Mouse (Mus musculus) layer of hippocampus, adult 2 months (tissue): Measurements from ENCODE around the gene Nr1d2. TPM values are rescaled to one million over a fixed set of nuclear protein-coding genes. Genes with fewer than 3 reads are reported as not detected.
"Not testable (repeated sequence)": the region's sequence is repeated elsewhere in the genome, so short reads cannot be mapped to it uniquely, and the experiment has no call there.

ENCODE experiments used
- DNase-seq, 2 experiments: peaks; one replicate each; pipeline ENCODE4 v3.0.0; 2022; ENCODE audit warnings: low spot score in 2 of 2
- H3K27ac ChIP-seq: fragments of 200-600 bp; 2 replicates; pipeline ENCODE4 v1.8.1; 2022
- H3K4me3 ChIP-seq: fragments of 200-600 bp; 2 replicates; pipeline ENCODE4 v1.8.1; 2022; ENCODE audit warnings: mild to moderate bottlenecking
- CTCF ChIP-seq: fragments of 200-600 bp; conservative IDR thresholded peaks from 2 replicates; pipeline ENCODE4 v1.8.1; 2022; ENCODE audit warnings: antibody characterized with exemption, mild to moderate bottlenecking, moderate library complexity
- total RNA-seq, 2 experiments: library from RNA; stranded (reverse); gene quantifications; 2 replicates each; pipeline ENCODE4 v1.2.3; 2021

The Nr1d2 gene
- total RNA-seq, 2 experiments from 2014 or later, result 61.4 to 66.8 TPM

DNA sequence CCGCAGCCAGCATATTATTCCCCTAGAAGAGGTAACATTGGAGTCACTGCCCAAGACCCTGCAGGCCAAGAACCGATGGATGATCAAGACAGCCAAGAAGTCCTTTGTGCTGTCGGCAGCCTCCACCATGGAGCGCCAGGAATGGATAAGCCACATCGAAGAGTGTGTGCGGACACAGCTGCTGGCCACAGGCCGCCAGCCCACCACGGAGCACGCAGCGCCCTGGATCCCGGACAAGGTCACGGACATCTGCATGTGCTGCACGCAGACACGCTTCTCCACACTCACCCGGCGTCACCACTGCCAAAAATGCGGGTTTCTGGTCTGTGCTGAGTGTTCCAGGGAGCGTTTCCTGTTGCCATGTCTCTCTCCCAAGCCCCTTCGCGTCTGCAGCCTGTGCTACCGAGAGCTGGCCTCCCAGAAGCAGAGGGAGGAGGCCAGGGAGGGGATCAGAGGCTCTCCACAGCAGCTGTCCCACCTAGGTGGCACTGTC, 3.8 kb upstream of the Nr1d2 start:
- H3K27ac ChIP-seq, result no peak overlapping the region
- H3K4me3 ChIP-seq, result no peak overlapping the region
- no peak for TF ChIP-seq CTCF
- DNase-seq, result no peak

DNA sequence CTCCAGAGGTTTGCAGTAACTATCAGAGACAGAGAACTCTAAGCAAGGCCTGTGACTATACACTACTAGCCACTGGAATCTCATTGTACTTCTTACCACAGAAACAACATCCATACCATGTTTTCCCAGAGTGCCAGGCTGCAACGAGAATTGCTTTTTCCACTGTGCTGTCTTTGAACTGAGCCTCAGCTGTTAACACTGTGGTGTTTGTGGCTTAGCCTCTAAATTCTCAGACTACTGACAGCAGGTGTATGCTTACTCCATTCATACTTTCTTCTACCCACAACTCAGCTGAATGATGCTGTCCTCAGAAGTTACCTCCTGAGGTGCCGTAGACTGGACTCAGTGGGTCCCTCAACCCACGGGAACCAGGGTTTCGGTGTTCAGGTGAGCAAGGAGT, 2.9 kb upstream of the Nr1d2 start:
- Histone ChIP-seq H3K4me3 (no peak overlapping the region), H3K27ac (no peak overlapping the region)
- TF ChIP-seq CTCF, result no peak
- DNase-seq, result no peak

DNA sequence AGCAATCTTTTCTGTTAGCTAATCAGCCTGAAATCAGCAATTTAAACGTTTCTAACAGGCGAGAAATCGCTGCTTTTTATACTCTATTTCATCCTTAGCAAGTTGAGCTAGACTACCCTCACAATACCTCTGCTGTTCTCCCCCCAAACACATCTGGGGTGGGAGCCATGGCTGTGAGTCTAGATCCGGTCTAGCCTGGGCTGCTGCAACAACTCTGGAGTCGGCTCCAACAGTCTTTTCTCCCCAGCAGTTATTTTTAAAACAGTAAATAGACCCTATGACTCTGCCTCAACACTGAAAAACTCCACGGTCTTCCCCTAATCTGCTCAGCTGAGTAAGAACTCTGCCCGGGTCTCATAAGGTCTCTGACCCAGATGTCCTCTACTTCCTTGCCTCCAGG, 1.2 kb upstream of the Nr1d2 start:
- DNase-seq, result no peak
- no peak for TF ChIP-seq CTCF
- no peak overlapping the region for H3K4me3 ChIP-seq
- H3K27ac ChIP-seq, result no peak overlapping the region

DNA sequence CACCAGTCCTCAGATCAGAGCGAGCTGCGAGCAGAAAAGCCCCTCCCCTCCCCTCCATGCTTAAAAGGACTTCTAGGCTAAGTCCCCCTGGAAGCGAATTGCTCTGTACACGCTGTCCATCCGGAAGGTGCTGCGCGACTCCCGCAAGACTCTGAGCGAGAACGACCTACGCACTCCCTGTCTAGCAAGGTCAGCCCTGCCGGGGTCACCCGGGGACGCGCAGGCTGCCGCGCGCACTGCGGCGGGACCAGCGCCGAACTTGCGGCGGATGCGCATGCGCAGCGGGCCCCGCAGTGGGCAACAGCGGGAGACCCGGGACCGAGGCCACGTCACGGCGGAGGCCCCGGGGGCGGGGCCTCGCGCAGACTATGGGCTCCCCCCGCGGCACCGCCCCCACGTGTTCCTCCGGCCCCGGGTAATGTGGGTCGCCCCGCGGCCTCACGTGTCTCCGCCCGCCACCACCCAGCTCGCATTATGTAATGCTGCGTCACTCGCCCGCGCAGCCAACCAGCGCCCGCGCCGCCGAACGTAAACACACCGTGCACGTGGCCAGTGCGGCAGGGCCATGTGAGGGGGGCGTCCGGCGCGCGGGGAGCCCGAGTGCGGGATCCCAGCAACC, 687 bp downstream of the Nr1d2 start:
- peak; percentile 95 to 97 for DNase-seq
- peak overlapping the region; percentile 100 for H3K27ac ChIP-seq
- H3K4me3 ChIP-seq, result peak overlapping the region; percentile 78
- TF ChIP-seq CTCF, result no peak

DNA sequence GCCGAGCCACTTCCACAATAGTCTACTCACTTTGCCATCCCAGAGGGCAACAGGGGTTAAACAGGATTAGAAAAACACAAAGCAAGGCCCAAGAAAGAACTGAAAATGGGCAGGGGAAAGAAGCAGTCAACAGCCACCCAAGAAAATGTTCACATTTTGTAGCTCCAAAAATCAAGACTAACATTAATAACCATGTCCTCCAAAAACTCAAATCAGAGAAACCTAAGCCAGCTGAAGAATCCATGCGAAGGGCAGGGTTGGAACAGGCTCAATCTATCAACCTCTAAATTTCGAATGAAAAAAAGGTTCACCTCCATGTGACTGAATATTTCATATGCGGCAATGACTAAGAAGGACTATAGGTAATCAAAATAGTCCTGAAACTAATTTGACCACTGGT, 1.5 kb downstream of the Nr1d2 start:
- H3K4me3 ChIP-seq, result peak overlapping the region; percentile 78
- no peak for DNase-seq
- no peak for TF ChIP-seq CTCF
- peak overlapping the region; percentile 100 for H3K27ac ChIP-seq

DNA sequence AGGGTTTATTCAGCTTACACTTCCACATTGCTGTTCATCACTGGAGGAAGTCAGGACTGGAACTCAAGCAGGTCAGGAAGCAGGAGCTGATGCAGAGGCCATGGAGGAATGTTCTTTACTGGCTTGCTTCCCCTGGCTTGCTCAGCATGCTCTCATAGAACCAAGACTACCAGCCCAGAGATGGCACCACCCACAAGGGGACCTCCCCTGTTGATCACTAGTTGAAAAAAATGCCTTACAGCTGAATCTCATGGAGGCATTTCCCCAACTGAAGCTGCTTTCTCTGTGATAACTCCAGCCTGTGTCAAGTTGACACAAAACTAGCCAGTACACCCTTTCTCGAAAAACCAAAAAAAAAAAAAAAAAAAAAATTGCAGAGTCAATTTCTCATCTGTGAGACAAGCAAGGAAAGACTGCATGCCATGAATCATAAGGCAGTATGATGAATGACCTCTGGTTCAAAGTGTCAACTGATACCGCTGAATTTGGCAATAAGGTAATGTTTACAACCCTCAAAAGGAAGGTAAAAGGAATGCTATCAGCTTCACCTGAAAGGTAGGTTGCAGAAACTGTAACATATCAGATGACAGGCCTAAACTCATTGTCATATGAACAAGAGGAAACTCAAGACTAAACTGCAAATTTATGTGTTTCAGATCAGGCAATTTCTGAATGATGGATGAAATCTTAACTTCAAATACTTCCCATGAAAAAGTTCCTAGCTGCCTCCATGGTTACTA, 2.3 kb downstream of the Nr1d2 start:
- H3K27ac ChIP-seq, DNase-seq, H3K4me3 ChIP-seq: not testable (repeated sequence)

DNA sequence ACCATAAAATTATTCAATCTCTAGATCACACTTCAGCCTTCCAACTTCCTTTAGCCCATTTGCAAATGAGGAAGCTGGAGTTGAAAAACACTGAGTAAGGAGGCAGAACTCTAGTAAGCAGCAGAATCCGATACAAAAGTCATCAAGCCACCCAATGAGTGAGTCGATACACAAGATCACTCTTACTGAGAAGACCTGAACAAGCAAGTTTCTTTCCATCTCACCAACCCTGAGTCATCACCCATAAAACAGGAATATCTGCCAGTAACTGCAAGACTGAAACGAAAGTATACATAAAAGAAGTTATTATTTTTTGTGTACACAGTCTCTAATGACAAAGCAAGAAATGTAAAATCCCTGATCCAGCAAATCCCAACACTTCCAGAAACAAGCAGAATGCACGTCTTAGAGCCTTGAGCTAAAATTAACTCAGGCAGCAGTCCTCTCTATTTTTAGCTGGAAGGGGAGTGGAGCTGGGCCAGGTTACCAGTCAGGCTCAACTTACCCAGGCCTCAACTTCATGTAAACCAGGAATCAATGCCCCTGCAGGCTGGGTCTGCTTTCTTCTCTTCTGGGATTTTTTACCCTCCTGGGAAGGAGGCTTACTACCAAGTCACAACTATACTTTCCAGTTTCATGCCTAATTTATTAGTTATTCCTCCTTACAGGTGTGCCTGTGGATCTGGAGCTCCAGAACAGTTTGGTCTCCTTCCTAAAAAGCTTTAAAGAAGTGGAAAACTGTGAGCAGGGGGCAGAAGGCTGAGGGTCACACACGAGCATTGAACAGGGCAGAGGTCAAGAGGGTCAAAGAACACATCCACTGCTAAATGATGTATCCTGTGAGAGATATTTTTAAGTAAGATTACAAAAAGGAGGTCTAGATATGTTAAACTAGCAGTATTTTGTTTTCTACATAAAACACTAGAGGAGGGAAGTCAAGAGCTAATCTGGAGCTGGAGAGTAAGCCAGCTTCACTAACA, 4.7 kb downstream of the Nr1d2 start:
- no peak for DNase-seq
- H3K27ac ChIP-seq, result peak overlapping the region; percentile 46
- no peak overlapping the region for H3K4me3 ChIP-seq
- TF ChIP-seq CTCF, result no peak

DNA sequence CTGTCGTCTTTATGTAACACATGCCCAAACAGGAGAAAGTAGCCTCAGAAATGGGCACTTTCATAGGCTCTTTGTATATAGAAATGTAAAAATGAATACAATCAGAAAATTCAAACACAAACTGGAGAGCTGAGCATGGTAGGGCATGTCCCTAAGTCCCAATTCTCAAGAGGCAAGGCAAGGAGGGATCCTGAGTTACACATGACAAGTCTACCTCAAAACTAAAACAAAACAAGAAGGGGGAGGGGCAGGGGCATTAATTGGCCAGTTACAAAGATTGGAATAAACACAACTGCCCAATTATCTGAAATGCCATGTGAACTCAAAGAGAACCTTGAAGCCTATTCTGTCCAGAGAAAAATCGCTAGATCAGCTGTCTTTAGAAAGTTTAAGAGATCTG, 5.9 kb downstream of the Nr1d2 start:
- no peak overlapping the region for H3K4me3 ChIP-seq
- no peak overlapping the region for H3K27ac ChIP-seq
- no peak for DNase-seq
- no peak for TF ChIP-seq CTCF

DNA sequence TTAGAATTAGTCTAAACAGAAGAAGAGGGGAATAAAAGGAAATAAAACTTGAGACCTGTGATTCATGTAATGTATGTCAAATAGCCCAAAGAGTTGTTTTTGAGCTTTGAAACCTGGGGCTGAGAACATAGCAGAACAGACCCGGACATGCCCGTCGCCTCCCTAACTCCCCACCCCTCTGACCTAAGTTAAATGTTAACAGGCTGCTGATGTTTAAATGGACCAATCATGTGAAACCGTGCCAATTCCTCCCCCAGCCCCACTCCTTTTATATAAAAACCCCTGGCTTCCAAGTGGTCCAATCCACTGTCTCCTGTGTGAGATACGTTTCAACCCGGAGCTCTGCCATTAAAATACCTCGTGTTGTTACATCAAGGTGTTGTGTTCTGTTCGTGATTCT, 7.1 kb downstream of the Nr1d2 start:
- not testable (repeated sequence) for DNase-seq, H3K4me3 ChIP-seq, H3K27ac ChIP-seq

DNA sequence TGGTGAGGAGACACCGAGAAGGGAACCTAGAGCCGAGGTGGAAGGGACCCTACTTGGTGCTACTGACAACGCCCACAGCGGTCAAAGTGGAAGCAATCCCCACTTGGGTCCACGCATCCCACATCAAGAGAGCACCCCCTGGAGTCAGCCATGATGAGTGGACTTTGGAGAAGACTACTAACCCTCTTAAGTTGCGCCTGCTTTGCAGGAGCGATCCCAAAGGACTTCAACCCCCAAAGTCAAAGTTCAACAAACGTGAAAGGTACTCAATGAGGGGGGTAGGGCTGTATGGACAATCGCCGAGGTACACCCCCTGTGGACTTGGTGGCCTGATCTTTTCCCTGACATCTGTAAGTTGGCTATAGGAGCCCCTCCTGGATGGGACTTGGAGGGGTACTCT, 9.2 kb downstream of the Nr1d2 start:
- not testable (repeated sequence) for H3K4me3 ChIP-seq, DNase-seq, H3K27ac ChIP-seq

DNA sequence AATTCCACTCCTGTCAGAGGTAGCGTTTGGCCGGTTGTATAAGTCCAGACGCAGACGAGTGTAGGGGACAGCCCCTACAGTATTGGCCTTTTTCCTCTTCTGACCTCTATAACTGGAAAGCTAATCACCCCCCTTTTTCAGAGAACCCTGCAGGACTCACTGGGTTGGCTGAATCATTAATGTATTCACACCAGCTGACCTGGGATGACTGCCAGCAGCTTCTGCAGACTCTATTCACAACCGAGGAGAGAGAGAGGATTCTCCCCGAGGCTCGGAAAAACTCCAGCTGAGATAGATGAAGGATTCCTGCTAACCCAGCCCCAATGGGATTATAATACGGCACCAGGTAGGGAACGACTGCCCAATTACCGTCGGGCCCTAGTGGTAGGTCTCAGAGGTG, 12.7 kb downstream of the Nr1d2 start:
- H3K4me3 ChIP-seq, DNase-seq, H3K27ac ChIP-seq: not testable (repeated sequence)

DNA sequence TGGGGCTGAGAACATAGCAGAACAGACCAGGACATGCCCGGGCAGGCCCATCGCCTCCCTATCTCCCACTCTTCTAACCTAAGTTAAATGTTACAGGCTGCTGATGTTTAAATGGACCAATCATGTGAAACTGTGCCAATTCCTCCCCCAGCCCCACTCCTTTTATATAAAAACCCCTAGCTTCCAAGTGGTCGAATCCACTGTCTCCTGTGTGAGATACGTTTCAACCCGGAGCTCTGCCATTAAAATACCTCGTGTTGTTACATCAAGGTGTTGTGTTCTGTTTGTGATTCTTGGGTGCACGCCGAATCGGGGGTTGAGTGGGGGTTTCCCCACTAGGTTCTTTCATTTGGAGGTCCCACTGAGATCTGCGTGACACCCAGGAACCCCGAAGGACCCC, 13.5 kb downstream of the Nr1d2 start:
- DNase-seq, H3K27ac ChIP-seq, H3K4me3 ChIP-seq: not testable (repeated sequence)

DNA sequence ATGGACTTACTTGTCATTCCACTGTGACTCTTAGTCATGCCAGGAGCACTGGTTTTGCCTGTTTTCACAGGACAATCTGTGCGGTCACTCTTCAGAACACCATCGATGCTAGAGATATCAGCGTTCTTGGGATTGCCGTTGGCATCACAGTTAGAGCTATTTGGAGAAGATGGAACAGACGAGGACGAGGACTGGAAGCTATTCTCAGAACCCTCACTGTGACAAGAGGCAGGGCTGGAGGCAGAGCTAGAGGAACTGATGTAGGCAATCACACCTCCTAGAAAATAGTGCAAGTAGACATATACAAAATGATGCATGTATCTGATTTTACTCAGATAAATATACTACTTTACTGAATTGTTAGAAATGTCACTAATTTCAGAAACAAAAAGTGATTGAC, 16.9 kb downstream of the Nr1d2 start:
- TF ChIP-seq CTCF, result no peak
- H3K27ac ChIP-seq, result no peak overlapping the region
- no peak for DNase-seq
- no peak overlapping the region for H3K4me3 ChIP-seq
